Comparison of ENCODE assay signal across 7 mouse cellular contexts in the genomic region with DNA sequence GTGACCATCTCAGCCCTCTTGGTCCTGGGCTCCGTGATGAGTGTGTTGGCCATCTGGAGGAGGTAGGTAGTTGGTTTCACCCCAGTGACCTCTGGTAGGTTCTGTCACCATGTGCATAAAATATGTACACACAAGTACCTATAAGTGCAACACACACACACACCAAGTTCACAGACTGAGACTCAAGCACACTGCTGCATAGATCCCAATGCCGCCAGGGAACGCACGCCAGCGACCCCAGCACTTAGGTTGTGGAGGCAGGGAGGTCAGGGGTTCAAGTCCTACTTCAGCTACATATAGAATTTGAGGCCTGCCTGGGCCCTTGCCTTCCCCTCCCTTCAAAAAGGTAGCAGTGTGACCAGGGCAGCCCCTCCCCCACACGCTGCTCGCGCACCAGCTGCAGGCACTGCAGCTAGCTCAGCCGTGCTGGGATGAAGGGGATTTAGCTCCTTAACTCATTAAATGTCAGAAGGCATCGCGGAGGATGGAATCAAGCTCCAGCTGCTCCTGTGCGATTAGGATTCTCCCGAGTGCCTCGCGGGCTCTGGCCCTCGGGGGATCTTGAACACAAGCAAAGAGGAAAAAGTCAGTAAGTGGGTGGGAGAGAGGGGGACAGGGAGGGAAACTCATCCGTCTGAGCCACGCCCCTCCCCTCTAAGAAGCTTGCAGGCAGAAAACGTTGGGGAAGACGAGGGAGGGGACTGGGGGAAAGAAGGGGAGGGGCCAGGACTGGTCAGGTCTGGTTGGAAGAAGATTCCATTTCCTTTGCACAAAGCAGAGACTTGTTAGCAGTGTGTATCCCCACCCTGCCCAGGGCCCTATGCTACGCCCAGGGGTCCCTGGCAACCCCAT. TPM values are rescaled to one million over a fixed set of nuclear protein-coding genes. Genes with fewer than 3 reads are reported as not detected.
DNase-seq lines count a peak whose midpoint lies in the region; ATAC-seq lines count a peak whose summit lies in the region.

No protein-coding gene starts in this region.

- H3K27me3 ChIP-seq in lung, embryonic 15.5 days: peaks cover 3% of the 10 kb centered on the region; the same call in 1 of the 2 replicates
- H3K27me3 ChIP-seq in embryonic facial prominence, embryonic 12.5 days: peaks cover 19% of the 10 kb centered on the region
- peaks cover 4% of the 10 kb centered on the region; the same call in 1 of the 2 replicates for H3K27me3 ChIP-seq in intestine, embryonic 15.5 days (replicated peaks)

- no peaks in the 10 kb centered on the region for H3K36me3 ChIP-seq in lung, embryonic 15.5 days
- no peaks in the 10 kb centered on the region for H3K36me3 ChIP-seq in embryonic facial prominence, embryonic 12.5 days
- no peaks in the 10 kb centered on the region for H3K36me3 ChIP-seq in intestine, embryonic 15.5 days

- WGBS in lung, embryonic 15.5 days: 4% methylated on average over 21 of the region's 21 CpGs
- 5% methylated on average over 21 of the region's 21 CpGs for WGBS in embryonic facial prominence, embryonic 12.5 days
- WGBS in intestine, embryonic 15.5 days: 8% methylated on average over 21 of the region's 21 CpGs

- no peak for DNase-seq in lung, postnatal 4 days
- peak; percentile 49 for DNase-seq in retina, adult 2 months (ENCODE audit: low read depth, low spot score)
- no peak for DNase-seq in spleen, postnatal 14 days (ENCODE audit: low spot score in 2 of 2)
- no peak for DNase-seq in ovary, postnatal 14 days (ENCODE audit: low spot score)

- H3K9ac ChIP-seq in lung, embryonic 15.5 days: no peak overlapping the region
- 0 out of 2 replicates have a peak overlapping the region, but pooled peaks have one; percentile 17 for H3K9ac ChIP-seq in embryonic facial prominence, embryonic 12.5 days
- no peak overlapping the region for H3K9ac ChIP-seq in intestine, embryonic 15.5 days

- H3K4me2 ChIP-seq in lung, embryonic 15.5 days: peak overlapping the region; percentile 29
- peak overlapping the region; percentile 45 for H3K4me2 ChIP-seq in embryonic facial prominence, embryonic 12.5 days (replicated peaks)
- H3K4me2 ChIP-seq in intestine, embryonic 15.5 days (replicated peaks): peak overlapping the region; percentile 51

- H3K4me1 ChIP-seq in lung, embryonic 15.5 days: peaks cover 8% of the 10 kb centered on the region; the same call in 1 of the 2 replicates
- peaks cover 16% of the 10 kb centered on the region for H3K4me1 ChIP-seq in embryonic facial prominence, embryonic 12.5 days
- 0 out of 2 replicates have a peak, but pooled peaks cover 3% of the 10 kb centered on the region for H3K4me1 ChIP-seq in intestine, embryonic 15.5 days (replicated peaks)

- H3K9me3 ChIP-seq in lung, embryonic 15.5 days: no peaks in the 10 kb centered on the region
- no peaks in the 10 kb centered on the region for H3K9me3 ChIP-seq in embryonic facial prominence, embryonic 12.5 days
- H3K9me3 ChIP-seq in intestine, embryonic 15.5 days: no peaks in the 10 kb centered on the region

- no peak overlapping the region for H3K27ac ChIP-seq in lung, embryonic 15.5 days
- peak overlapping the region; percentile 66 for H3K27ac ChIP-seq in embryonic facial prominence, embryonic 12.5 days
- peak overlapping the region; percentile 42 for H3K27ac ChIP-seq in intestine, embryonic 15.5 days

- ATAC-seq in lung, embryonic 15.5 days (ENCODE audit: borderline replicate concordance, extremely low read depth, low FRiP score, low TSS enrichment): 0 out of 2 replicates have a peak, but pooled peaks have one; percentile 49
- peak; percentile 69 for ATAC-seq in embryonic facial prominence, embryonic 12.5 days (ENCODE audit: insufficient number of reproducible peaks, insufficient read depth, low FRiP score, low TSS enrichment)
- peak; percentile 81 for ATAC-seq in intestine, embryonic 15.5 days

- H3K4me3 ChIP-seq in lung, embryonic 15.5 days: no peak overlapping the region
- H3K4me3 ChIP-seq in embryonic facial prominence, embryonic 12.5 days: peak overlapping the region; percentile 29
- H3K4me3 ChIP-seq in intestine, embryonic 15.5 days (replicated peaks): peak overlapping the region; percentile 2; the same call in 1 of the 2 replicates

RNA-seq across cellular contexts. Expression of a gene that starts 25.5 kb away (rescaled TPM):
- not detected in 2 replicates for polyA plus RNA-seq in lung, embryonic 15.5 days (2015; fragmentation: Nextera tagmentation; extraction: Ambion mirVana)
- 1.5 and 1.9 TPM in 2 replicates for polyA plus RNA-seq in embryonic facial prominence, embryonic 12.5 days (2016; fragmentation: Nextera tagmentation; extraction: Ambion mirVana)
- polyA plus RNA-seq in intestine, embryonic 15.5 days (2015; fragmentation: Nextera tagmentation; extraction: Ambion mirVana): 0.25 and 0.31 TPM in 2 replicates

RNA-seq across cellular contexts. Expression of a gene that starts 30.7 kb away (rescaled TPM):
- 11.9 and 13.1 TPM in 2 replicates for polyA plus RNA-seq in lung, embryonic 15.5 days (2015; fragmentation: Nextera tagmentation; extraction: Ambion mirVana)
- polyA plus RNA-seq in embryonic facial prominence, embryonic 12.5 days (2016; fragmentation: Nextera tagmentation; extraction: Ambion mirVana): 19.5 and 20.1 TPM in 2 replicates
- polyA plus RNA-seq in intestine, embryonic 15.5 days (2015; fragmentation: Nextera tagmentation; extraction: Ambion mirVana): 10.1 and 10.7 TPM in 2 replicates

RNA-seq across cellular contexts. Expression of a gene that starts 32.9 kb away (rescaled TPM):
- 154 and 166 TPM in 2 replicates for polyA plus RNA-seq in lung, embryonic 15.5 days (2015; fragmentation: Nextera tagmentation; extraction: Ambion mirVana)
- polyA plus RNA-seq in embryonic facial prominence, embryonic 12.5 days (2016; fragmentation: Nextera tagmentation; extraction: Ambion mirVana): 158 and 176 TPM in 2 replicates
- polyA plus RNA-seq in intestine, embryonic 15.5 days (2015; fragmentation: Nextera tagmentation; extraction: Ambion mirVana): 125 and 128 TPM in 2 replicates

RNA-seq across cellular contexts. Expression of a gene that starts 44.2 kb away (rescaled TPM):
- 0.42 and 0.59 TPM in 2 replicates for polyA plus RNA-seq in lung, embryonic 15.5 days (2015; fragmentation: Nextera tagmentation; extraction: Ambion mirVana)
- 1.4 and 2.2 TPM in 2 replicates for polyA plus RNA-seq in embryonic facial prominence, embryonic 12.5 days (2016; fragmentation: Nextera tagmentation; extraction: Ambion mirVana)
- polyA plus RNA-seq in intestine, embryonic 15.5 days (2015; fragmentation: Nextera tagmentation; extraction: Ambion mirVana): 0.54 and 0.57 TPM in 2 replicates

RNA-seq across cellular contexts. Expression of a gene that starts 55.2 kb away (rescaled TPM):
- 58.2 and 59.0 TPM in 2 replicates for polyA plus RNA-seq in lung, embryonic 15.5 days (2015; fragmentation: Nextera tagmentation; extraction: Ambion mirVana)
- 62.6 and 62.8 TPM in 2 replicates for polyA plus RNA-seq in embryonic facial prominence, embryonic 12.5 days (2016; fragmentation: Nextera tagmentation; extraction: Ambion mirVana)
- polyA plus RNA-seq in intestine, embryonic 15.5 days (2015; fragmentation: Nextera tagmentation; extraction: Ambion mirVana): 43.3 and 47.7 TPM in 2 replicates
